Mouse (Mus musculus) stomach, postnatal 0 days (tissue): ENCODE measurements at regions not wholly inside any gene's neighbourhood (a gene's known extent, or its start where the extent isn't known, plus 50 kb on each side); places are given as distances from the start of the nearest gene placed in this dataset.

Experiments used
- ATAC-seq: fragments of 200-750 bp; cut with Nextera tagmentation; 2 replicates; pipeline ENCODE4 v1.8.0; 2017; ENCODE audit not compliant: low FRiP score, low TSS enrichment
- DNase-seq: peaks from one replicate; pipeline ENCODE4 v3.0.0-alpha.2; 2016; ENCODE audit warnings: low spot score
- H3K27ac ChIP-seq: fragments of 300-500 bp; sonication (generic); replicated peaks from 2 replicates; pipeline ENCODE4 v1.5.1; 2014; ENCODE audit warnings: mild to moderate bottlenecking, control low read depth
- H3K27me3 ChIP-seq: fragments of 300-500 bp; sonication (generic); 2 replicates; pipeline ENCODE4 v1.6.1; 2014; ENCODE audit warnings: low read length; ENCODE audit not compliant: control insufficient read depth, insufficient read depth
- H3K36me3 ChIP-seq: fragments of 300-500 bp; sonication (generic); 2 replicates; pipeline ENCODE4 v1.6.1; 2014; ENCODE audit warnings: low read length, mixed read lengths; ENCODE audit not compliant: control insufficient read depth, insufficient read depth
- H3K4me1 ChIP-seq: fragments of 300-500 bp; sonication (generic); replicated peaks from 2 replicates; pipeline ENCODE4 v1.6.1; 2014; ENCODE audit warnings: antibody characterized with exemption; ENCODE audit not compliant: control insufficient read depth, insufficient read depth
- H3K4me2 ChIP-seq: fragments of 300-500 bp; sonication (generic); replicated peaks from 2 replicates; pipeline ENCODE4 v1.6.1; 2014; ENCODE audit warnings: low read depth, mild to moderate bottlenecking, control low read depth, moderate library complexity
- H3K4me3 ChIP-seq: fragments of 300-500 bp; sonication (generic); 2 replicates; pipeline ENCODE4 v1.5.1; 2014; ENCODE audit warnings: low read depth, low read length, control low read depth
- H3K9ac ChIP-seq: fragments of 300-500 bp; sonication (generic); 2 replicates; pipeline ENCODE4 v1.6.1; 2014; ENCODE audit warnings: mild to moderate bottlenecking, low read length, control low read depth, mixed read lengths
- H3K9me3 ChIP-seq: fragments of 300-500 bp; sonication (generic); 2 replicates; pipeline ENCODE4 v1.6.1; 2016; ENCODE audit warnings: low read length; ENCODE audit not compliant: control insufficient read depth
- CTCF ChIP-seq: IDR thresholded peaks from 2 replicates; pipeline ENCODE4 v1.5.1; 2016; ENCODE audit warnings: antibody characterized with exemption, low read depth, mild to moderate bottlenecking, moderate library complexity
- EP300 ChIP-seq: optimal IDR thresholded peaks from 2 replicates; pipeline ENCODE3; 2016; ENCODE audit warnings: antibody characterized with exemption
- WGBS: fragments of 180-500 bp; shearing (Covaris S2); extraction: QIAGEN DNeasy Blood & Tissue Kit; methylation state at CpG from one replicate; pipeline ENCODE4 v1.1.7; 2014; 5-methylcytosine and 5-hydroxymethylcytosine counted together

GRCm38 (mm10) chr13:100971080-100972017 is 138.1 kb upstream of the Slc30a5 start:
- no peaks in the 10 kb centered on the region for H3K27me3 ChIP-seq
- no peak overlapping the region for H3K9ac ChIP-seq
- no peaks in the 10 kb centered on the region for H3K4me1 ChIP-seq
- no peak overlapping the region for H3K4me3 ChIP-seq
- ATAC-seq (no peak), DNase-seq (no peak)
- no peak for TF ChIP-seq EP300
- TF ChIP-seq CTCF: no peak
- H3K9me3 ChIP-seq: no peaks in the 10 kb centered on the region
- H3K27ac ChIP-seq: no peak overlapping the region
- 54% methylated on average over 2 of the region's 2 CpGs for WGBS
- H3K4me2 ChIP-seq: no peak overlapping the region
- H3K36me3 ChIP-seq: no peaks in the 10 kb centered on the region

- no peak overlapping the region for H3K9ac ChIP-seq
- H3K9me3 ChIP-seq: no peaks in the 10 kb centered on the region
- DNase-seq (no peak), ATAC-seq (no peak)
- no peak overlapping the region for H3K4me2 ChIP-seq
- whole genome bisulfite sequencing: 76% methylated on average over 4 of the region's 4 CpGs
- TF ChIP-seq CTCF (no peak), EP300 (no peak)
- no peaks in the 10 kb centered on the region for H3K4me1 ChIP-seq
- H3K27ac ChIP-seq: no peak overlapping the region
- no peak overlapping the region for H3K4me3 ChIP-seq
- H3K27me3 ChIP-seq: no peaks in the 10 kb centered on the region
- no peaks in the 10 kb centered on the region for H3K36me3 ChIP-seq
Measured at GRCm38 (mm10) chr13:100962811-100963540, 129.7 kb upstream of the Slc30a5 start.

GRCm38 (mm10) chr13:100954598-100955251 is 121.5 kb upstream of the Slc30a5 start:
- H3K9me3 ChIP-seq: no peaks in the 10 kb centered on the region
- no peak for ATAC-seq
- no peak overlapping the region for H3K4me3 ChIP-seq
- H3K4me1 ChIP-seq: no peaks in the 10 kb centered on the region
- no peak overlapping the region for H3K9ac ChIP-seq
- no peaks in the 10 kb centered on the region for H3K36me3 ChIP-seq
- 68% methylated on average over 8 of the region's 8 CpGs for WGBS
- no peak overlapping the region for H3K4me2 ChIP-seq
- no peak for TF ChIP-seq EP300
- TF ChIP-seq CTCF: no peak
- no peak for DNase-seq
- H3K27ac ChIP-seq: no peak overlapping the region
- no peaks in the 10 kb centered on the region for H3K27me3 ChIP-seq

- WGBS: 48% methylated on average over 1 of the region's 1 CpGs
- TF ChIP-seq CTCF (no peak), EP300 (no peak)
- H3K27ac ChIP-seq: no peak overlapping the region
- H3K4me3 ChIP-seq: no peak overlapping the region
- no peaks in the 10 kb centered on the region for H3K4me1 ChIP-seq
- no peak for ATAC-seq
- H3K4me2 ChIP-seq: no peak overlapping the region
- no peak overlapping the region for H3K9ac ChIP-seq
- no peaks in the 10 kb centered on the region for H3K9me3 ChIP-seq
- H3K36me3 ChIP-seq: no peaks in the 10 kb centered on the region
- H3K27me3 ChIP-seq: no peaks in the 10 kb centered on the region
- no peak for DNase-seq
Measured at GRCm38 (mm10) chr13:100954106-100954505, 120.9 kb upstream of the Slc30a5 start.

- Histone ChIP-seq H3K4me2 (no peak overlapping the region), H3K27ac (no peak overlapping the region), H3K9me3 (no peaks in the 10 kb centered on the region), H3K27me3 (no peaks in the 10 kb centered on the region), H3K36me3 (no peaks in the 10 kb centered on the region), H3K9ac (no peak overlapping the region), H3K4me3 (no peak overlapping the region), H3K4me1 (no peaks in the 10 kb centered on the region)
- ATAC-seq (no peak), DNase-seq (no peak)
- no peak for TF ChIP-seq EP300
- no peak for TF ChIP-seq CTCF
- WGBS: 88% methylated on average over 1 of the region's 1 CpGs
Measured at GRCm38 (mm10) chr13:100951185-100951508, 117.9 kb upstream of the Slc30a5 start.
